In the genomic region with DNA sequence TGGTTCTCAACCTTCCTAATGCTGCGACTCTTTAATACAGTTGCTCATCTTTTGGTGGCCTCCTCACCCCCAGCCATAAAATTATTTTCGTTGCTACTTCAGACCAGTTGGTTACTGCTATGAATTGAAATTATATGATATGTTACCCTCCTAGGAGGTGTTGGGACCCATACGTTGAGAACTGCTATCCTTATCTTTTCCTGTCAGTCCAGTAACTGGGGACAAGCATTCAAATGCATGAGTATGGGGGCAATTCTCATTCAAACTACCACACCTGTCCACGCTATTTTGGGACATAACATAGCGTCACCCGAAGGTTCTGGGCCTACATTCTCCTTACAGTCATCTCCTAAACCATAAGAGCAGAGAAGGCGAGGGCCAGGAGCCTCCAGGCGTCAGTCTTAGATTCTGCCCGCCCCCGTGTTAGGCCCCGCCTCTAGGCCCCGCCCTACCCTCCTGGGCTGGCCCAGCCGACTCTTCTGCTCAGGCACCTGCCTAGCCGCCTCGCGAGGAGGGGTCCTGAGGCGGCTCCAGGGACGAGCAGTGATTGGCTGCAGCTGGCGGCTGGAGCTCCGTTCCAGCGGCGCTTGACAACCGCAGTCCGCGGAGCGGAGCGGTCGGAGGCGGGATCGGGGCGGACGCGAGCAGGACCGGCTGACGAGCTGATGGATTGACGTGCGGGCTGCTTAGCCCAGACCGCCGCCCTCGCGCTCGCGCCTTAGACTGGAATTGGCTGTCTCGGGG, we compare ENCODE assay signal across 8 mouse cellular contexts. TPM values are rescaled to one million over a fixed set of nuclear protein-coding genes. Genes with fewer than 3 reads are reported as not detected.
DNase-seq lines count a peak whose midpoint lies in the region; ATAC-seq and TF ChIP-seq lines count a peak whose summit lies in the region.

A gene (plus strand): TSS at position 494 of the 744 bp plus-strand sequence.

- peak in 1 of 2 experiments; percentile 6; a peak in 2 of 4 replicates for TF ChIP-seq EP300 in MEL (IDR thresholded peaks at IDR 0.05; ENCODE audit: low read depth in 1 of 2, low read length in 2 of 2)

- H3K4me1 ChIP-seq in MEL (ENCODE audit: control insufficient read depth in 1 of 2, insufficient read depth in 2 of 2, low read length in 2 of 2), result peaks cover 2 to 6% of the 10 kb centered on the region in 2 experiments; a peak in 1 of 4 replicates
- no peaks in the 10 kb centered on the region for H3K4me1 ChIP-seq in cerebellum, adult 2 months (ENCODE audit: control insufficient read depth, insufficient read depth, low read length)
- H3K4me1 ChIP-seq in forebrain, postnatal 0 days (ENCODE audit: insufficient read depth), result 0 out of 2 replicates have a peak, but pooled peaks cover 7% of the 10 kb centered on the region
- peaks cover 13% of the 10 kb centered on the region for H3K4me1 ChIP-seq in lung, embryonic 15.5 days

- peaks cover 2% of the 10 kb centered on the region; the same call in 1 of the 2 replicates for H3K79me2 ChIP-seq in MEL (ENCODE audit: control insufficient read depth, insufficient read depth, low read length, poor library complexity)

- peak; percentile 99 for ATAC-seq in forebrain, postnatal 0 days
- peak; percentile 100 for ATAC-seq in lung, embryonic 15.5 days (ENCODE audit: borderline replicate concordance, extremely low read depth, low FRiP score, low TSS enrichment)

- peak within 1 kb of the TSS; percentile 61 for H3K27ac ChIP-seq in MEL (ENCODE audit: control insufficient read depth, low read depth, low read length)
- H3K27ac ChIP-seq in cerebellum, adult 2 months (ENCODE audit: insufficient read depth, low read length), result peak within 1 kb of the TSS; percentile 79
- H3K27ac ChIP-seq in forebrain, postnatal 0 days (ENCODE audit: low read depth, low read length), result peak within 1 kb of the TSS; percentile 95
- H3K27ac ChIP-seq in lung, embryonic 15.5 days, result peak within 1 kb of the TSS; percentile 71

- no peaks in the 10 kb centered on the region for H3K27me3 ChIP-seq in MEL (ENCODE audit: control insufficient read depth in 1 of 2, insufficient read depth in 2 of 2, low read length in 2 of 2)
- H3K27me3 ChIP-seq in cerebellum, adult 2 months (ENCODE audit: control insufficient read depth, insufficient read depth, low read length), result no peaks in the 10 kb centered on the region
- no peaks in the 10 kb centered on the region for H3K27me3 ChIP-seq in forebrain, postnatal 0 days (ENCODE audit: insufficient read depth, low read length)
- no peaks in the 10 kb centered on the region for H3K27me3 ChIP-seq in lung, embryonic 15.5 days

- WGBS in cerebellum, adult 2 months, result 5% methylated on average over 44 of the region's 44 CpGs
- WGBS in forebrain, postnatal 0 days, result 6% methylated on average over 44 of the region's 44 CpGs
- 4% methylated on average over 44 of the region's 44 CpGs for WGBS in lung, embryonic 15.5 days

- TF ChIP-seq RAD21 in MEL (IDR thresholded peaks at IDR 0.05; ENCODE audit: low read depth, low read length), result no peak

- no peaks in the 10 kb centered on the region for H3K9me3 ChIP-seq in MEL (replicated peaks; ENCODE audit: insufficient read depth, low read length)
- H3K9me3 ChIP-seq in forebrain, postnatal 0 days (ENCODE audit: low read length), result no peaks in the 10 kb centered on the region
- no peaks in the 10 kb centered on the region for H3K9me3 ChIP-seq in lung, embryonic 15.5 days

- DNase-seq in MEL (ENCODE audit: low read depth, low spot score), result peak; percentile 98
- peak; percentile 93 to 94 for DNase-seq in cerebellum, adult 2 months
- DNase-seq in forebrain, postnatal 0 days, result peak; percentile 98
- peak; percentile 96 for DNase-seq in heart, postnatal 4 days
- peak; percentile 94 to 96 for DNase-seq in layer of hippocampus, adult 8-10 months (ENCODE audit: low spot score in 2 of 2)
- DNase-seq in ovary, adult 18-20 months (ENCODE audit: low spot score), result peak; percentile 95
- DNase-seq in thymus, postnatal 0 days (ENCODE audit: low spot score), result peak; percentile 97

- H3K4me3 ChIP-seq in MEL (ENCODE audit: control insufficient read depth in 1 of 2, insufficient read depth in 1 of 2, low read depth in 2 of 2, low read length in 2 of 2), result peak within 1 kb of the TSS; percentile 82 to 86
- H3K4me3 ChIP-seq in cerebellum, adult 2 months (replicated peaks; ENCODE audit: insufficient read depth, low read depth, low read length), result peak within 1 kb of the TSS; percentile 82
- peak within 1 kb of the TSS; percentile 94 for H3K4me3 ChIP-seq in forebrain, postnatal 0 days (ENCODE audit: low read depth, low read length)
- H3K4me3 ChIP-seq in lung, embryonic 15.5 days, result peak within 1 kb of the TSS; percentile 99

- H3K36me3 ChIP-seq in MEL (ENCODE audit: control insufficient read depth in 1 of 2, insufficient read depth in 2 of 2, low read length in 2 of 2), result peaks cover 0 to 3% of the 10 kb centered on the region in 2 experiments; a peak in 2 of 4 replicates
- H3K36me3 ChIP-seq in forebrain, postnatal 0 days (ENCODE audit: insufficient read depth), result no peaks in the 10 kb centered on the region
- H3K36me3 ChIP-seq in lung, embryonic 15.5 days, result no peaks in the 10 kb centered on the region

- no peak for TF ChIP-seq CTCF in MEL (IDR thresholded peaks at IDR 0.05 in 2 of 3, conservative IDR thresholded peaks at IDR 0.05 in 1 of 3; ENCODE audit: control insufficient read depth in 1 of 3, insufficient read depth in 1 of 3, low read depth in 2 of 3, low read length in 3 of 3, poor library complexity in 1 of 3, severe bottlenecking in 1 of 3)
- no peak for TF ChIP-seq CTCF in cerebellum, adult 2 months (IDR thresholded peaks at IDR 0.05; ENCODE audit: borderline replicate concordance, insufficient read depth, low read depth, low read length)
- TF ChIP-seq CTCF in forebrain, postnatal 0 days (IDR thresholded peaks at IDR 0.05; ENCODE audit: low read depth), result 0 out of 2 replicates have a peak, but pooled peaks have one; percentile 1

- H3K4me2 ChIP-seq in forebrain, postnatal 0 days (ENCODE audit: low read depth), result peak within 1 kb of the TSS; percentile 71
- H3K4me2 ChIP-seq in lung, embryonic 15.5 days, result peak within 1 kb of the TSS; percentile 100

- peak within 1 kb of the TSS; percentile 73 for H3K9ac ChIP-seq in MEL (ENCODE audit: control insufficient read depth, low read depth, low read length, poor library complexity, severe bottlenecking)
- peak within 1 kb of the TSS; percentile 85 for H3K9ac ChIP-seq in forebrain, postnatal 0 days
- H3K9ac ChIP-seq in lung, embryonic 15.5 days, result peak within 1 kb of the TSS; percentile 71

- TF ChIP-seq POLR2A in MEL (IDR thresholded peaks at IDR 0.05; ENCODE audit: control insufficient read depth in 1 of 2, insufficient read depth in 1 of 2, low read depth in 1 of 2, low read length in 2 of 2, poor library complexity in 1 of 2), result peak; percentile 71 to 86
- peak; percentile 72; the same call in 1 of the 2 replicates for TF ChIP-seq POLR2A in cerebellum, adult 2 months (IDR thresholded peaks at IDR 0.05; ENCODE audit: borderline replicate concordance, insufficient read depth, low read length)

TF ChIP-seq in MEL, 35 proteins besides CTCF, POLR2A, EP300 and RAD21 (continues in another document):
- no peak for TF ChIP-seq RCOR1 (IDR thresholded peaks at IDR 0.05; ENCODE audit: low read depth, low read length)
- TF ChIP-seq ELF1 (IDR thresholded peaks at IDR 0.05; ENCODE audit: low read depth, low read length), result no peak
- TF ChIP-seq NELFE (IDR thresholded peaks at IDR 0.05; ENCODE audit: low read depth, low read length), result peak; percentile 63; the same call in 1 of the 2 replicates
- TF ChIP-seq MXI1 (IDR thresholded peaks at IDR 0.05; ENCODE audit: low read depth, low read length), result peak; percentile 81; the same call in 1 of the 2 replicates
- TF ChIP-seq GATA1 (IDR thresholded peaks at IDR 0.05; ENCODE audit: low read depth, low read length), result peak; percentile 59; the same call in 1 of the 2 replicates
- TF ChIP-seq USF2 (IDR thresholded peaks at IDR 0.05; ENCODE audit: borderline replicate concordance in 1 of 2, insufficient read depth in 1 of 2, low read depth in 1 of 2, low read length in 2 of 2), result no peak
- no peak for TF ChIP-seq POLR2AphosphoS5 (IDR thresholded peaks at IDR 0.05; ENCODE audit: borderline replicate concordance, low read depth, low read length)
- TF ChIP-seq TBP (IDR thresholded peaks at IDR 0.05; ENCODE audit: low read depth, low read length), result no peak; the same call in 1 of the 2 replicates
- TF ChIP-seq SMC3 (IDR thresholded peaks at IDR 0.05; ENCODE audit: low read depth, low read length), result no peak
- no peak for TF ChIP-seq ZNF384 (IDR thresholded peaks at IDR 0.05; ENCODE audit: low read depth, low read length)
- TF ChIP-seq MAX (IDR thresholded peaks at IDR 0.05; ENCODE audit: low read length), result peak; percentile 89
- TF ChIP-seq TCF12 (IDR thresholded peaks at IDR 0.05; ENCODE audit: low read depth, low read length), result 0 out of 2 replicates have a peak, but pooled peaks have one; percentile 10
- peak; percentile 83 for TF ChIP-seq HCFC1 (IDR thresholded peaks at IDR 0.05; ENCODE audit: low read depth, low read length)
- TF ChIP-seq MYB (IDR thresholded peaks at IDR 0.05; ENCODE audit: low read depth, low read length), result no peak
- TF ChIP-seq NRF1 (IDR thresholded peaks at IDR 0.05; ENCODE audit: insufficient read depth, low read depth, low read length, poor library complexity, severe bottlenecking), result 0 out of 2 replicates have a peak, but pooled peaks have one; percentile 28
- no peak for TF ChIP-seq ETS1 (IDR thresholded peaks at IDR 0.05; ENCODE audit: low read depth, low read length)
- peak; percentile 21; the same call in 1 of the 2 replicates for TF ChIP-seq ZMIZ1 (IDR thresholded peaks at IDR 0.05; ENCODE audit: low read depth, low read length)
- TF ChIP-seq E2F4 (IDR thresholded peaks at IDR 0.05; ENCODE audit: borderline replicate concordance, low read depth, low read length), result no peak
- no peak; the same call in 1 of the 2 replicates for TF ChIP-seq KAT2A (conservative IDR thresholded peaks at IDR 0.05; ENCODE audit: low read depth, low read length)
- no peak for TF ChIP-seq GABPA (IDR thresholded peaks at IDR 0.05; ENCODE audit: low read depth, low read length)

RNA-seq across cellular contexts. Expression of the gene that starts here (rescaled TPM):
- total RNA-seq in MEL (2012; rRNA removed), result 2.4 and 2.5 TPM in 2 replicates
- polyA plus RNA-seq in MEL (2012; ENCODE audit: insufficient read depth in 1 of 2, insufficient read length in 2 of 2, low read depth in 1 of 2, low replicate concordance in 2 of 2, missing spikeins in 1 of 2), result 1 to 10 TPM in 1 of 2 experiments, not detected in 1; 3.8 TPM
- polyA plus RNA-seq in cerebellum, adult 2 months (2012; rRNA removed), result 48.2 and 51.6 TPM in 2 replicates
- 107 and 110 TPM in 2 replicates for total RNA-seq in forebrain, postnatal 0 days (2014; rRNA removed)
- polyA plus RNA-seq in forebrain, postnatal 0 days (2015; fragmentation: Nextera tagmentation; extraction: Ambion mirVana), result 72.4 and 90.1 TPM in 2 replicates
- 1 to 10 TPM; 9.1 to 9.2 TPM for total RNA-seq in heart, postnatal 4 days (2021)
- total RNA-seq in layer of hippocampus, adult 8-10 months (2022), result 100 to 1,000 TPM; 113 to 153 (median 135) TPM
- polyA plus RNA-seq in lung, embryonic 15.5 days (2015; fragmentation: Nextera tagmentation; extraction: Ambion mirVana), result 10.4 and 10.8 TPM in 2 replicates
- polyA plus RNA-seq in thymus, postnatal 0 days (2015; fragmentation: Nextera tagmentation; extraction: Ambion mirVana), result 6.8 and 8.1 TPM in 2 replicates

Comparison
In these comparisons a context has a peak if more than half of its experiments do, and no peak if none do; other contexts are left out.
1. Peak in every context shown above with its lines: DNase-seq, ATAC-seq, H3K4me3 ChIP-seq and H3K27ac ChIP-seq.
2. RNA of the gene that starts here (total RNA-seq): 113 to 153 TPM in layer of hippocampus, adult 8-10 months and 107 to 110 TPM in forebrain, postnatal 0 days; 9.1 to 9.2 TPM in heart, postnatal 4 days and 2.4 to 2.5 TPM in MEL; every median in the first group is over 10 times any median in the second.